Comparison of ENCODE assay signal across 8 mouse cellular contexts in genomic region chr2:18609868-18610185, GRCm38 (mm10).
A peak's percentile ranks its signal among the peaks of the same experiment; 100 is the strongest.
DNase-seq lines count a peak whose midpoint lies in the region; ATAC-seq and TF ChIP-seq lines count a peak whose summit lies in the region.

No protein-coding gene starts in this region.

- peak overlapping the region; percentile 62 for H3K4me3 ChIP-seq in heart, embryonic 10.5 days
- peak overlapping the region; percentile 43 to 49; a peak in 2 of 4 replicates for H3K4me3 ChIP-seq in ES-E14 (ENCODE audit: insufficient read depth in 1 of 2, low read depth in 1 of 2, low read length in 2 of 2, poor library complexity in 1 of 2, severe bottlenecking in 1 of 2)
- H3K4me3 ChIP-seq in hindbrain, embryonic 16.5 days (ENCODE audit: low read length), result peak overlapping the region; percentile 44; the same call in 1 of the 2 replicates
- H3K4me3 ChIP-seq in midbrain, embryonic 15.5 days, result peak overlapping the region; percentile 46

- intact Hi-C loops in heart, postnatal 14 days (cut with DNase I), result loop anchor here (5.0 kb wide), 2 partner anchors 62 to 87 kb away; partner anchors contain the start of gene Commd3

- in situ Hi-C loops in ES-E14 (cut with MboI; ENCODE audit: low sequenced_read_pairs in 2 of 2, unreplicated experiment in 2 of 2), result loop anchor here in 1 of 2 experiments (5.0 kb wide), 2 partner anchors 82 to 568 kb away; partner anchors contain the start of gene Spag6

- H3K4me2 ChIP-seq in hindbrain, embryonic 16.5 days (ENCODE audit: low read length), result peak overlapping the region; percentile 78
- peak overlapping the region; percentile 80 for H3K4me2 ChIP-seq in midbrain, embryonic 15.5 days

- no peaks in the 10 kb centered on the region for H3K36me3 ChIP-seq in heart, embryonic 10.5 days
- H3K36me3 ChIP-seq in ES-E14 (ENCODE audit: control insufficient read depth, insufficient read depth, low read length, poor library complexity, severe bottlenecking), result no peaks in the 10 kb centered on the region
- no peaks in the 10 kb centered on the region for H3K36me3 ChIP-seq in hindbrain, embryonic 16.5 days (ENCODE audit: control insufficient read depth, insufficient read depth, low read length)
- H3K36me3 ChIP-seq in midbrain, embryonic 15.5 days (replicated peaks), result no peaks in the 10 kb centered on the region

- no peak overlapping the region for H3K9ac ChIP-seq in ES-E14 (ENCODE audit: insufficient read depth, low read depth, low read length, poor library complexity, severe bottlenecking)
- no peak overlapping the region for H3K9ac ChIP-seq in hindbrain, embryonic 16.5 days (ENCODE audit: low read depth, low read length)
- H3K9ac ChIP-seq in midbrain, embryonic 15.5 days, result no peak overlapping the region

- H3K9me3 ChIP-seq in heart, embryonic 10.5 days, result no peaks in the 10 kb centered on the region
- no peaks in the 10 kb centered on the region for H3K9me3 ChIP-seq in ES-E14 (ENCODE audit: control insufficient read depth, insufficient read depth, low read depth, low read length)
- H3K9me3 ChIP-seq in hindbrain, embryonic 16.5 days (ENCODE audit: control insufficient read depth, low read length), result no peaks in the 10 kb centered on the region
- H3K9me3 ChIP-seq in midbrain, embryonic 15.5 days, result no peaks in the 10 kb centered on the region

- no peak for ATAC-seq in hindbrain, embryonic 16.5 days
- ATAC-seq in midbrain, embryonic 15.5 days (replicated peaks), result no peak

- H3K27ac ChIP-seq in heart, embryonic 10.5 days, result no peak overlapping the region
- no peak overlapping the region for H3K27ac ChIP-seq in ES-E14 (ENCODE audit: insufficient read depth, low read depth, low read length, poor library complexity, severe bottlenecking)
- H3K27ac ChIP-seq in hindbrain, embryonic 16.5 days (ENCODE audit: low read depth, low read length), result no peak overlapping the region
- H3K27ac ChIP-seq in midbrain, embryonic 15.5 days, result no peak overlapping the region

- WGBS in heart, embryonic 10.5 days, result 1% methylated on average over 10 of the region's 10 CpGs
- whole genome bisulfite sequencing in hindbrain, embryonic 16.5 days, result 9% methylated on average over 10 of the region's 10 CpGs
- 7% methylated on average over 10 of the region's 10 CpGs for WGBS in midbrain, embryonic 15.5 days

- H3K27me3 ChIP-seq in heart, embryonic 10.5 days (ENCODE audit: insufficient read depth, poor library complexity, severe bottlenecking), result peaks cover 69% of the 10 kb centered on the region
- H3K27me3 ChIP-seq in hindbrain, embryonic 16.5 days (replicated peaks; ENCODE audit: control insufficient read depth, insufficient read depth, low read length), result peaks cover 12% of the 10 kb centered on the region
- H3K27me3 ChIP-seq in midbrain, embryonic 15.5 days (replicated peaks), result peaks cover 23% of the 10 kb centered on the region

- peaks cover 23% of the 10 kb centered on the region for H3K4me1 ChIP-seq in heart, embryonic 10.5 days
- no peaks in the 10 kb centered on the region for H3K4me1 ChIP-seq in ES-E14 (ENCODE audit: control insufficient read depth in 2 of 2, insufficient read depth in 2 of 2, low read length in 2 of 2, poor library complexity in 1 of 2)
- H3K4me1 ChIP-seq in hindbrain, embryonic 16.5 days (ENCODE audit: control insufficient read depth, insufficient read depth, low read depth, low read length), result peaks cover 16% of the 10 kb centered on the region
- peaks cover 25% of the 10 kb centered on the region for H3K4me1 ChIP-seq in midbrain, embryonic 15.5 days

- no peak for DNase-seq in heart, embryonic 10.5 days (ENCODE audit: low spot score)
- no peak for DNase-seq in heart, postnatal 14 days
- DNase-seq in ES-E14 (ENCODE audit: low read depth, low spot score), result no peak
- DNase-seq in cerebellum, postnatal 4 days (ENCODE audit: low spot score in 2 of 2), result no peak
- no peak for DNase-seq in cerebellum, adult 11 months
- DNase-seq in retina, postnatal 1 day, result no peak

TF ChIP-seq in ES-E14, 5 proteins besides CTCF, POLR2A, EP300 and RAD21:
- no peak for TF ChIP-seq CHD2 (IDR thresholded peaks at IDR 0.05; ENCODE audit: low read depth, low read length)
- no peak for TF ChIP-seq HCFC1 (IDR thresholded peaks at IDR 0.05; ENCODE audit: borderline replicate concordance, insufficient read depth, low read length)
- no peak for TF ChIP-seq MAFK (IDR thresholded peaks at IDR 0.05; ENCODE audit: insufficient read depth, low read depth, low read length)
- no peak for TF ChIP-seq ZNF384 (IDR thresholded peaks at IDR 0.05; ENCODE audit: low read depth, low read length)
- no peak for TF ChIP-seq ZC3H11A (IDR thresholded peaks at IDR 0.05; ENCODE audit: borderline replicate concordance, low read depth, low read length)
